In the genomic region with DNA sequence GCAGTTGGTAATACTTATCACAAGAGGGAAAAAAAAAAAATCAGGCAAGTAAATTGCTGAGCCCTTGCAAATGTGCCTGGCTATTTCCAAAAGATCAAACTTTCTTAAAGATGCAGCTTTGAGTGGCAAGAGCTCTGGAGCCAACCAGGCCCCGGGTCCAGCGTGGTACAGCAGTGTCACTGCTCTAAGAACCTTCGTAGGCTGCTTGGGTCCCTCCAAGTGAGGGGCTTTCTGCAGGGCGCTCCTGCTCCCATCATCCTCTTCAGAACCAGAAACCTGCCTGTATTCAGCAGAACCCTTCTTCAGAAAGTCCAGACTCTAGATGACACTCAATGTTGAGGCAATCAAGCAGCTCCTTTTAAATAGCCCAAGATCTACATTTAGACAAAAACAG, we compare ENCODE assay signal across 8 mouse cellular contexts. TPM values are rescaled to one million over a fixed set of nuclear protein-coding genes. Genes with fewer than 3 reads are reported as not detected.
A peak's percentile ranks its signal among the peaks of the same experiment; 100 is the strongest.
DNase-seq lines count a peak whose midpoint lies in the region; ATAC-seq and TF ChIP-seq lines count a peak whose summit lies in the region.

No protein-coding gene starts in this region.

- TF ChIP-seq CTCF in embryonic fibroblast, embryonic 13.5 days (IDR thresholded peaks at IDR 0.05; ENCODE audit: borderline replicate concordance, insufficient read depth, low read length), result no peak
- TF ChIP-seq CTCF in intestine, postnatal 0 days (IDR thresholded peaks at IDR 0.05; ENCODE audit: low read depth), result no peak

- peaks cover 82% of the 10 kb centered on the region for H3K27me3 ChIP-seq in kidney, embryonic 15.5 days
- H3K27me3 ChIP-seq in intestine, postnatal 0 days (replicated peaks; ENCODE audit: control insufficient read depth, insufficient read depth, low read length), result peaks cover 38% of the 10 kb centered on the region
- peaks cover 39% of the 10 kb centered on the region for H3K27me3 ChIP-seq in neural tube, embryonic 12.5 days (replicated peaks)

- no peak for DNase-seq in kidney, postnatal 14 days
- DNase-seq in spleen, postnatal 4 days (ENCODE audit: low spot score in 2 of 2), result no peak
- DNase-seq in spleen, postnatal 10 days (ENCODE audit: low spot score in 2 of 2), result no peak

- 21% methylated on average over 4 of the region's 4 CpGs for WGBS in kidney, embryonic 15.5 days
- 38% methylated on average over 4 of the region's 4 CpGs for WGBS in intestine, postnatal 0 days
- WGBS in neural tube, embryonic 12.5 days, result 20% methylated on average over 4 of the region's 4 CpGs

- peak overlapping the region; percentile 94 for H3K4me2 ChIP-seq in kidney, embryonic 15.5 days
- peak overlapping the region; percentile 90 for H3K4me2 ChIP-seq in intestine, postnatal 0 days (replicated peaks; ENCODE audit: low read depth)
- peak overlapping the region; percentile 99 for H3K4me2 ChIP-seq in neural tube, embryonic 12.5 days (replicated peaks)

- H3K9ac ChIP-seq in kidney, embryonic 15.5 days, result peak overlapping the region; percentile 38; the same call in 1 of the 2 replicates
- H3K9ac ChIP-seq in intestine, postnatal 0 days (ENCODE audit: low read depth, low read length), result no peak overlapping the region
- H3K9ac ChIP-seq in neural tube, embryonic 12.5 days, result peak overlapping the region; percentile 45; the same call in 1 of the 2 replicates

- H3K36me3 ChIP-seq in kidney, embryonic 15.5 days, result no peaks in the 10 kb centered on the region
- H3K36me3 ChIP-seq in intestine, postnatal 0 days (ENCODE audit: control insufficient read depth, insufficient read depth), result no peaks in the 10 kb centered on the region
- H3K36me3 ChIP-seq in neural tube, embryonic 12.5 days, result no peaks in the 10 kb centered on the region

- TF ChIP-seq POLR2A in embryonic fibroblast, embryonic 13.5 days (IDR thresholded peaks at IDR 0.05; ENCODE audit: low read depth, low read length), result no peak

- H3K27ac ChIP-seq in kidney, embryonic 15.5 days, result no peak overlapping the region
- no peak overlapping the region for H3K27ac ChIP-seq in embryonic fibroblast, embryonic 13.5 days (ENCODE audit: insufficient read depth, low read length)
- H3K27ac ChIP-seq in intestine, postnatal 0 days (ENCODE audit: low read depth, low read length), result no peak overlapping the region
- no peak overlapping the region for H3K27ac ChIP-seq in neural tube, embryonic 12.5 days

- peaks cover 16% of the 10 kb centered on the region for H3K4me1 ChIP-seq in kidney, embryonic 15.5 days
- no peaks in the 10 kb centered on the region for H3K4me1 ChIP-seq in embryonic fibroblast, embryonic 13.5 days (ENCODE audit: control insufficient read depth, insufficient read depth, low read length)
- H3K4me1 ChIP-seq in intestine, postnatal 0 days (replicated peaks; ENCODE audit: control insufficient read depth, insufficient read depth, low read length), result 0 out of 2 replicates have a peak, but pooled peaks cover 4% of the 10 kb centered on the region
- H3K4me1 ChIP-seq in neural tube, embryonic 12.5 days, result peaks cover 13% of the 10 kb centered on the region

- ATAC-seq in kidney, embryonic 15.5 days (replicated peaks; ENCODE audit: low FRiP score), result no peak
- no peak for ATAC-seq in intestine, postnatal 0 days
- ATAC-seq in neural tube, embryonic 12.5 days (ENCODE audit: low FRiP score, low read depth), result no peak
- no peak for ATAC-seq in activated CD4-positive, CD25-positive, alpha-beta regulatory T cell, adult 4 months

- H3K9me3 ChIP-seq in kidney, embryonic 15.5 days (replicated peaks), result no peaks in the 10 kb centered on the region
- H3K9me3 ChIP-seq in intestine, postnatal 0 days (ENCODE audit: control insufficient read depth), result no peaks in the 10 kb centered on the region
- no peaks in the 10 kb centered on the region for H3K9me3 ChIP-seq in neural tube, embryonic 12.5 days

- peak overlapping the region; percentile 51 for H3K4me3 ChIP-seq in kidney, embryonic 15.5 days (replicated peaks)
- H3K4me3 ChIP-seq in embryonic fibroblast, embryonic 13.5 days (ENCODE audit: insufficient read depth, low read length), result peak overlapping the region; percentile 24; the same call in 1 of the 2 replicates
- peak overlapping the region; percentile 49 for H3K4me3 ChIP-seq in intestine, postnatal 0 days (ENCODE audit: low read depth, low read length)
- peak overlapping the region; percentile 48 for H3K4me3 ChIP-seq in neural tube, embryonic 12.5 days

RNA-seq across cellular contexts. Expression of gene Alkal2, which starts 0.5 kb away (rescaled TPM):
- polyA plus RNA-seq in kidney, embryonic 15.5 days (2015; fragmentation: Nextera tagmentation; extraction: Ambion mirVana), result 0.12 and 0.55 TPM in 2 replicates
- polyA plus RNA-seq in embryonic fibroblast, embryonic 13.5 days (2011; ENCODE audit: insufficient read length, low read depth, missing spikeins), result not detected in 2 replicates
- polyA plus RNA-seq in intestine, postnatal 0 days (2015; fragmentation: Nextera tagmentation; extraction: Ambion mirVana), result 0.47 and 1.5 TPM in 2 replicates
- 0.14 and 0.51 TPM in 2 replicates for polyA plus RNA-seq in neural tube, embryonic 12.5 days (2016; fragmentation: Nextera tagmentation; extraction: Ambion mirVana)
- not detected for polyA plus RNA-seq in activated CD4-positive, CD25-positive, alpha-beta regulatory T cell, adult 4 months (2017; shearing (Covaris generic))

RNA-seq across cellular contexts. Expression of gene Acp1, which starts 27.8 kb away (rescaled TPM):
- polyA plus RNA-seq in kidney, embryonic 15.5 days (2015; fragmentation: Nextera tagmentation; extraction: Ambion mirVana), result 168 and 188 TPM in 2 replicates
- 88.8 and 90.3 TPM in 2 replicates for polyA plus RNA-seq in embryonic fibroblast, embryonic 13.5 days (2011; ENCODE audit: insufficient read length, low read depth, missing spikeins)
- polyA plus RNA-seq in intestine, postnatal 0 days (2015; fragmentation: Nextera tagmentation; extraction: Ambion mirVana), result 94.1 and 108 TPM in 2 replicates
- polyA plus RNA-seq in neural tube, embryonic 12.5 days (2016; fragmentation: Nextera tagmentation; extraction: Ambion mirVana), result 131 and 134 TPM in 2 replicates
- polyA plus RNA-seq in activated CD4-positive, CD25-positive, alpha-beta regulatory T cell, adult 4 months (2017; shearing (Covaris generic)), result 100 to 1,000 TPM in 1 of 2 experiments, 10 to 100 TPM in 1; 94.4 to 106 TPM

RNA-seq across cellular contexts. Expression of gene Sh3yl1, which starts 27.9 kb away (rescaled TPM):
- polyA plus RNA-seq in kidney, embryonic 15.5 days (2015; fragmentation: Nextera tagmentation; extraction: Ambion mirVana), result 25.2 and 27.5 TPM in 2 replicates
- polyA plus RNA-seq in embryonic fibroblast, embryonic 13.5 days (2011; ENCODE audit: insufficient read length, low read depth, missing spikeins), result 6.8 and 9.3 TPM in 2 replicates
- 33.3 and 34.2 TPM in 2 replicates for polyA plus RNA-seq in intestine, postnatal 0 days (2015; fragmentation: Nextera tagmentation; extraction: Ambion mirVana)
- polyA plus RNA-seq in neural tube, embryonic 12.5 days (2016; fragmentation: Nextera tagmentation; extraction: Ambion mirVana), result 31.7 and 32.0 TPM in 2 replicates
- under 1 TPM; 0.37 to 0.88 TPM for polyA plus RNA-seq in activated CD4-positive, CD25-positive, alpha-beta regulatory T cell, adult 4 months (2017; shearing (Covaris generic))
